Mouse (Mus musculus) CH12.LX (cell line): ENCODE results near the gene Grin2a. TPM values are rescaled to one million over a fixed set of nuclear protein-coding genes. Genes with fewer than 3 reads are reported as not detected.

ENCODE experiments used
- DNase-seq: peaks from one replicate; pipeline ENCODE4 v3.0.0-alpha.2; 2013; ENCODE audit errors: extremely low read depth
- H3K27ac ChIP-seq: 2 replicates; pipeline ENCODE4 v1.5.1; 2012; ENCODE audit warnings: low read depth, mild to moderate bottlenecking, control low read depth, moderate library complexity; ENCODE audit not compliant: insufficient read depth
- H3K27me3 ChIP-seq: replicated peaks from 2 replicates; pipeline ENCODE3; 2012; ENCODE audit warnings: inconsistent platforms
- H3K36me3 ChIP-seq, 2 experiments: replicated peaks in 1 of 2; 2 replicates each; pipeline versions ENCODE3 to v1.6.1; 2012; ENCODE audit warnings: inconsistent platforms in 1 of 2, low read length in 1 of 2, mild to moderate bottlenecking in 1 of 2, mixed read lengths in 1 of 2, moderate library complexity in 1 of 2; ENCODE audit not compliant: control insufficient read depth in 1 of 2, insufficient read depth in 1 of 2
- H3K4me1 ChIP-seq, 2 experiments: 2 replicates each; pipeline ENCODE4 v1.6.1; 2012; ENCODE audit warnings: inconsistent platforms in 1 of 2, moderate library complexity in 1 of 2; ENCODE audit not compliant: insufficient read depth in 2 of 2, control insufficient read depth in 1 of 2
- H3K4me2 ChIP-seq: 2 replicates; pipeline ENCODE4 v1.6.1; 2012; ENCODE audit warnings: low read depth, mild to moderate bottlenecking, control low read depth; ENCODE audit not compliant: poor library complexity, insufficient read depth, severe bottlenecking
- H3K4me3 ChIP-seq, 3 experiments: fragments of 150-350 bp in 1 of 3; sonication (generic) in 1 of 3; replicated peaks in 1 of 3; 2 replicates each; pipeline versions ENCODE3 to v1.5.1; 2011 to 2012; ENCODE audit warnings: low read depth in 2 of 3, low read length in 2 of 3, mild to moderate bottlenecking in 2 of 3, moderate library complexity in 2 of 3, control low read depth in 1 of 3, improper control_type of control experiment in 1 of 3, inconsistent platforms in 1 of 3, mixed read lengths in 1 of 3; ENCODE audit not compliant: poor library complexity in 1 of 3
- H3K79me2 ChIP-seq: replicated peaks from 2 replicates; pipeline ENCODE4 v1.6.1; 2012; ENCODE audit warnings: mild to moderate bottlenecking, moderate library complexity; ENCODE audit not compliant: control insufficient read depth, poor library complexity, insufficient read depth, severe bottlenecking; ENCODE audit errors: extremely low read depth
- H3K9ac ChIP-seq: 2 replicates; pipeline ENCODE4 v1.6.1; 2012; ENCODE audit warnings: low read depth, mild to moderate bottlenecking, control low read depth, moderate library complexity; ENCODE audit not compliant: insufficient read depth
- H3K9me3 ChIP-seq: replicated peaks from 2 replicates; pipeline ENCODE3; 2012; ENCODE audit warnings: low read length, inconsistent platforms, mixed read lengths
- CHD2 ChIP-seq: IDR thresholded peaks from 2 replicates; pipeline ENCODE4 v1.6.1; 2011; ENCODE audit warnings: low read length, improper control_type of control experiment
- CTCF ChIP-seq, 2 experiments: IDR thresholded peaks in 1 of 2; conservative IDR thresholded peaks in 1 of 2; 2 replicates each; pipeline ENCODE4 v1.5.1; 2011 to 2012; ENCODE audit warnings: low read depth in 2 of 2, low read length in 2 of 2, improper control_type of control experiment in 1 of 2, inconsistent platforms in 1 of 2, mild to moderate bottlenecking in 1 of 2, moderate library complexity in 1 of 2
- GABPA ChIP-seq: IDR thresholded peaks from 2 replicates; pipeline ENCODE4 v1.6.1; 2012; ENCODE audit warnings: low read depth, low read length, improper control_type of control experiment, inconsistent platforms; ENCODE audit not compliant: insufficient replicate concordance
- HCFC1 ChIP-seq: IDR thresholded peaks from 2 replicates; pipeline ENCODE4 v1.6.1; 2012; ENCODE audit warnings: low read depth, mild to moderate bottlenecking, inconsistent platforms, low read length, improper control_type of control experiment
- IRF4 ChIP-seq: IDR thresholded peaks from 2 replicates; pipeline ENCODE4 v1.6.1; 2014; ENCODE audit warnings: low read depth, mild to moderate bottlenecking, inconsistent platforms, low read length, improper control_type of control experiment
- JUN ChIP-seq: IDR thresholded peaks from 2 replicates; pipeline ENCODE4 v1.6.1; 2011; ENCODE audit warnings: low read depth, mild to moderate bottlenecking, low read length, improper control_type of control experiment, moderate library complexity; ENCODE audit not compliant: insufficient read depth
- MAZ ChIP-seq: IDR thresholded peaks from 2 replicates; pipeline ENCODE4 v1.6.1; 2012; ENCODE audit warnings: low read depth, mild to moderate bottlenecking, inconsistent platforms, low read length, improper control_type of control experiment, moderate library complexity
- MEF2A ChIP-seq: IDR thresholded peaks from 2 replicates; pipeline ENCODE4 v1.6.1; 2014; ENCODE audit warnings: low read depth, mild to moderate bottlenecking, inconsistent platforms, low read length, improper control_type of control experiment, borderline replicate concordance
- POLR2A ChIP-seq: IDR thresholded peaks from 2 replicates; pipeline ENCODE4 v1.6.1; 2011; ENCODE audit warnings: low read depth, mild to moderate bottlenecking, improper control_type of control experiment, low read length
- POLR2AphosphoS2 ChIP-seq: IDR thresholded peaks from 2 replicates; pipeline ENCODE4 v1.6.1; 2011; ENCODE audit warnings: low read depth, low read length, improper control_type of control experiment
- RAD21 ChIP-seq: IDR thresholded peaks from 2 replicates; pipeline ENCODE4 v1.6.1; 2011; ENCODE audit warnings: low read depth, mild to moderate bottlenecking, low read length, improper control_type of control experiment, moderate library complexity
- RCOR1 ChIP-seq: conservative IDR thresholded peaks from 2 replicates; pipeline ENCODE4 v1.6.1; 2012; ENCODE audit warnings: low read depth, mild to moderate bottlenecking, inconsistent platforms, low read length, improper control_type of control experiment
- TCF12 ChIP-seq: IDR thresholded peaks from 2 replicates; pipeline ENCODE4 v1.6.1; 2014; ENCODE audit warnings: low read depth, mild to moderate bottlenecking, inconsistent platforms, low read length, improper control_type of control experiment
- USF2 ChIP-seq: conservative IDR thresholded peaks from 2 replicates; pipeline ENCODE4 v1.6.1; 2011; ENCODE audit warnings: low read depth, low read length, improper control_type of control experiment
- dilution Hi-C: fragments of 300-500 bp; cut with MboI; formaldehyde crosslinking; loops from 2 replicates; pipeline ENCODE4 v1.14.3; 2020; ENCODE audit warnings: low sequenced_read_pairs; ENCODE audit not compliant: extremely low pct_unique_long_range_greater_than_20kb, extremely low pct_ligation_motif_present
- in situ Hi-C: fragments of 300-500 bp; cut with MboI; formaldehyde crosslinking; loops from 3 replicates; pipeline ENCODE4 v1.14.3; 2019; ENCODE audit warnings: low sequenced_read_pairs, low pct_ligation_motif_present, low pct_unique_long_range_greater_than_20kb, mixed read lengths
- polyA plus RNA-seq: library from polyadenylated mRNA; unstranded; fragments of >175 nt; gene quantifications from 2 replicates; pipeline ENCODE4 v1.2.1, GENCODE M21; 2012; ENCODE audit warnings: low read depth; ENCODE audit not compliant: insufficient read length
- total RNA-seq, 2 experiments: library from RNA; depleted of rRNA; stranded (reverse); fragments of 300-350 nt in 1 of 2; fragments of >200 nt in 1 of 2; gene quantifications; 2 replicates each; pipeline ENCODE4 v1.2.3; 2012 to 2014

Grin2a gene
- total and polyA plus RNA-seq, 3 experiments = not detected

DNA sequence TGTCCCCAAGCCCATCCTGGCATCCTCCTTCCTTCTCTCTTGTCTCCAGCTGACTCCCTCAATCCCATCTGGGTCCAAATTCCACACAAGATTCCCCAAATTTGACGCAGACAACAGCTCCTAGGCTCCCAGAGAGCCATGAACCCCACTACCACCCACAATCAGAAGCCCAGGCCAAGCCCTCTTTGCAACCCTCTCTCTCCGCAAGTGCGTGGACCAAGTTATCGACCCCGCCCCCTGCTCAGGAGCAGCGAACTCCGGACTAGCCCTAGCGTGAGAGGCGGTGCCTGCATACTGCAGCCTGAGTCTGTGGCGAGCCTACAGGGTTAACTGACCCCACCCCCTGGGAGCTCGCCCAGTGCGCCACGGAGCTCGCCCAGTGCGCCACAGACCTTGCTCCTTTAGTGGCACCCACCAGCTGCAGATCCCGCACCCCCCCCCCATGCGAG lies 2.6 kb downstream of the Grin2a start:
- no peak for DNase-seq
- TF ChIP-seq MAZ (no peak), POLR2AphosphoS2 (no peak), CTCF (conservative IDR thresholded peaks at IDR 0.05 in 1 of 2, IDR thresholded peaks at IDR 0.05 in 1 of 2; ENCODE audit: low read depth in 2 of 2, low read length in 2 of 2) (no peak), RCOR1 (no peak), CHD2 (no peak), MEF2A (no peak), GABPA (no peak)
- dilution Hi-C loops (no loop called here), in situ Hi-C loops (no loop called here)
- H3K36me3 ChIP-seq = no peaks in the 10 kb centered on the region
- H3K79me2 ChIP-seq = no peaks in the 10 kb centered on the region
- H3K4me1 ChIP-seq = no peaks in the 10 kb centered on the region
- no peaks in the 10 kb centered on the region for H3K9me3 ChIP-seq
- no peak overlapping the region for H3K4me2 ChIP-seq
- no peak overlapping the region for H3K4me3 ChIP-seq
- H3K27me3 ChIP-seq = peaks cover 9% of the 10 kb centered on the region
- H3K9ac ChIP-seq = no peak overlapping the region
- no peak overlapping the region for H3K27ac ChIP-seq

GRCm38 (mm10) chr16:9992076-9992772 lies 3.1 kb downstream of the Grin2a start:
- Histone ChIP-seq H3K27me3 (peaks cover 9% of the 10 kb centered on the region), H3K9me3 (no peaks in the 10 kb centered on the region), H3K27ac (no peak overlapping the region), H3K36me3 (no peaks in the 10 kb centered on the region), H3K4me2 (no peak overlapping the region), H3K4me3 (no peak overlapping the region), H3K4me1 (no peaks in the 10 kb centered on the region), H3K9ac (no peak overlapping the region), H3K79me2 (no peaks in the 10 kb centered on the region)
- DNase-seq = no peak
- TF ChIP-seq JUN = no peak
- TF ChIP-seq TCF12 = no peak
- no peak for TF ChIP-seq POLR2A
- no peak for TF ChIP-seq CTCF (conservative IDR thresholded peaks at IDR 0.05 in 1 of 2, IDR thresholded peaks at IDR 0.05 in 1 of 2; ENCODE audit: low read depth in 2 of 2, low read length in 2 of 2)
- no peak for TF ChIP-seq IRF4
- TF ChIP-seq USF2 = no peak
- no peak for TF ChIP-seq HCFC1
- TF ChIP-seq CHD2 = no peak
- no peak for TF ChIP-seq POLR2AphosphoS2
- no peak for TF ChIP-seq RAD21
- dilution Hi-C loops (no loop called here), in situ Hi-C loops (no loop called here)
